Mouse (Mus musculus) bone marrow macrophage, adult 2 months (primary cell): ENCODE measurements at regions not wholly inside any gene's neighbourhood (a gene's known extent, or its start where the extent isn't known, plus 50 kb on each side); places are given as distances from the start of the nearest gene placed in this dataset.

Experiments
- CTCF ChIP-seq: IDR thresholded peaks from 2 replicates; pipeline ENCODE4 v1.5.1; 2012; ENCODE audit warnings: low read depth, mild to moderate bottlenecking, low read length, moderate library complexity
- POLR2A ChIP-seq: IDR thresholded peaks from 2 replicates; pipeline ENCODE4 v1.6.1; 2012; ENCODE audit warnings: mild to moderate bottlenecking, low read depth, low read length, borderline replicate concordance

DNA sequence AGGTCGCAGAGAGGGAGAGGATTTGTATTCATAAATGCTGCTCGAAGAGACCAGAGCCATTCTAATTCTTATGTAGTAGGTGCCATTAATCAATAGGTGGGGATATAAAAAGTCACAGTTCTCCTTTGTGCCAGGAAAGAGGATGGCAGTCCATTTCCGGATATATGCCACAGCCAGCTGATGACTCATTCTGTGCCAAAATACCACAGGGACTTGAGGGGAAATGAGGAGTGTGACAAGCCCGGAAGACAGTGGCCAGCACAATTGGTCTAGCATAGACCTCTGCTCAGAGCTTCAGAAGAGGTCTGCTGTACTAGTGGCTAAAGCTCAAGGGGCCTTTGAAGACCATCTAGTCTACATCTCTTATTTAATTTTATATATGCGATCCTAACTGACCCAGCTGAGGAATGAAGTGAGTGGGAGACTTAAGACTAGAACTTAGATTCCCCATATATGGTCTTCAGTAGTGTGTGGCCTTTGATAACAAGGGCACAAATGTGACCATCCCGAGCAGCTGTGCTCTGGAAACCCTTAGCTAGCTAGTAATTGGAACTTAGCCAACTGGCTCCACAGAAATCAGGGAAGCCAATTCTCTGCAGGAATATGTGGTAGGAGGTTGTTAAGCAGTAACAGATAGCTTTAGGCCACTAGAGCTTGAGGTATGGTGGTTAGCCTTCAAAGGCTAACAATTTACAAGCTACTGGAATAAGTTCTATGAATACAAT is 594.4 kb upstream of the Kif18a start:
- TF ChIP-seq POLR2A (no peak), CTCF (no peak)
